In the genomic region with DNA sequence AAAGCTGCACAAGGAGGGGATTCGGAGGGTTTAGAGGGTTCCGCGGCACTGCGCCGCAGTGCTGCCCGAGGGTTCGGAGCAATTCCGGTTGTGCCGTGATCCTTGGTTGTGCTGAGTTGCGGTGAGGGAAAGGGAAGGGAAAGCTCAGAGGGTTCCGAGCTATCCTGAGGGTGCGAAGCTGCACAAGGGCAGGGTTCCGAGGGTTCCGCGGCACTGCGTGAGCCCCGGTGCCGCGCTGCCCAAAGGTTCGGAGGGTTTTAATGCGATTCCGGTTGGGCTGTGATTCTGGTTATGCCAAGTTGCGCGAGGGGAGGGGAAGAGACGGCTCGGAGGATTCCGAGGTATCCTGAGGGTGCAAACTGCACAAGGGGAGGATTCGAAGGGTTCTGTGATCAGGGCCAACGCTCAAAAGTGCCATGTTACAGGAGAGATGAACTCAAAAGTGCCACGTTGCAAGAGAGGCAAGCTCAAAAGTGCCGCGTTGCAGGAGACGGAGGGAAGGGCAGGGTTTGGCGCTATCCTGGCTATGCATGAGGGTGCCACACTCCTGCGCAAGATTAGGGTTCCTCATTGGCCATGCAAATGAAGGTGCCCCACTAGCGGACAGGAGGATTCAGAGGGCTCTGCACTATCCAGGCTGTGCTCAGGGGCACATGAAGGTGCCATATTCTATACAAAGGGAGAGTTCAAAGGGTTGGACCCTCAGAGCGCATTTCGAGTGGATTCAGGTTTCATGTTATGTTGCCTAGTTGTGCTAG, we compare ENCODE assay signal across 8 mouse cellular contexts. TPM values are rescaled to one million over a fixed set of nuclear protein-coding genes. Genes with fewer than 3 reads are reported as not detected.
A peak's percentile ranks its signal among the peaks of the same experiment; 100 is the strongest.
DNase-seq lines count a peak whose midpoint lies in the region; ATAC-seq and TF ChIP-seq lines count a peak whose summit lies in the region.

No protein-coding gene starts in this region.

- peak overlapping the region; percentile 56 for H3K4me2 ChIP-seq in hindbrain, embryonic 15.5 days
- peak overlapping the region; percentile 61 for H3K4me2 ChIP-seq in midbrain, embryonic 11.5 days

- no peaks in the 10 kb centered on the region for H3K36me3 ChIP-seq in testis, adult 2 months (ENCODE audit: control insufficient read depth, insufficient read depth, low read length)
- peaks cover 40% of the 10 kb centered on the region for H3K36me3 ChIP-seq in hindbrain, embryonic 15.5 days
- peaks cover 5% of the 10 kb centered on the region; the same call in 1 of the 2 replicates for H3K36me3 ChIP-seq in midbrain, embryonic 11.5 days (ENCODE audit: control insufficient read depth, insufficient read depth, low read length)

- no peak for TF ChIP-seq CTCF in testis, adult 2 months (IDR thresholded peaks at IDR 0.05; ENCODE audit: control insufficient read depth, insufficient read depth, insufficient replicate concordance, low read depth, low read length)

- 51% methylated on average over 38 of the region's 38 CpGs for WGBS in hindbrain, embryonic 15.5 days
- 48% methylated on average over 38 of the region's 38 CpGs for WGBS in midbrain, embryonic 11.5 days

- H3K4me1 ChIP-seq in testis, adult 2 months (ENCODE audit: control insufficient read depth, insufficient read depth, low read length), result peaks cover 7% of the 10 kb centered on the region
- H3K4me1 ChIP-seq in hindbrain, embryonic 15.5 days (replicated peaks), result 0 out of 2 replicates have a peak, but pooled peaks cover 8% of the 10 kb centered on the region
- H3K4me1 ChIP-seq in midbrain, embryonic 11.5 days (ENCODE audit: control insufficient read depth, insufficient read depth, low read length), result no peaks in the 10 kb centered on the region

- ATAC-seq in hindbrain, embryonic 15.5 days (ENCODE audit: low FRiP score, low read depth), result peak; percentile 52; the same call in 1 of the 2 replicates
- peak; percentile 39 for ATAC-seq in midbrain, embryonic 11.5 days (ENCODE audit: low FRiP score)

- peak; percentile 48 for DNase-seq in adrenal gland, adult 2 months
- no peak for DNase-seq in adrenal gland, adult 18-20 months (ENCODE audit: low spot score in 2 of 2)
- DNase-seq in testis, postnatal 10 days (ENCODE audit: low spot score), result no peak
- no peak for DNase-seq in midbrain, embryonic 11.5 days (ENCODE audit: low spot score, missing footprints)
- no peak for DNase-seq in spleen, adult 12 weeks (ENCODE audit: low spot score)
- DNase-seq in spleen, postnatal 14 days (ENCODE audit: low spot score in 2 of 2), result no peak

- H3K9ac ChIP-seq in hindbrain, embryonic 15.5 days, result peak overlapping the region; percentile 44
- H3K9ac ChIP-seq in midbrain, embryonic 11.5 days (ENCODE audit: low read length), result peak overlapping the region; percentile 56

- H3K9me3 ChIP-seq in hindbrain, embryonic 15.5 days, result peaks cover 5% of the 10 kb centered on the region; the same call in 1 of the 2 replicates
- peaks cover 3% of the 10 kb centered on the region; the same call in 1 of the 2 replicates for H3K9me3 ChIP-seq in midbrain, embryonic 11.5 days (ENCODE audit: control insufficient read depth, low read length)

- peak overlapping the region; percentile 70 for H3K4me3 ChIP-seq in testis, adult 2 months (ENCODE audit: control insufficient read depth, low read depth, low read length)
- peak overlapping the region; percentile 38 for H3K4me3 ChIP-seq in hindbrain, embryonic 15.5 days
- peak overlapping the region; percentile 39 for H3K4me3 ChIP-seq in midbrain, embryonic 11.5 days (ENCODE audit: low read depth, low read length)

- H3K27ac ChIP-seq in testis, adult 2 months (ENCODE audit: control insufficient read depth, insufficient read depth, low read depth, low read length), result no peak overlapping the region
- H3K27ac ChIP-seq in hindbrain, embryonic 15.5 days (replicated peaks), result 0 out of 2 replicates have a peak overlapping the region, but pooled peaks have one; percentile 3
- no peak overlapping the region for H3K27ac ChIP-seq in midbrain, embryonic 11.5 days (ENCODE audit: low read depth, low read length)

- TF ChIP-seq POLR2A in testis, adult 2 months (IDR thresholded peaks at IDR 0.05; ENCODE audit: control insufficient read depth, low read depth, low read length), result no peak

- H3K27me3 ChIP-seq in testis, adult 2 months (ENCODE audit: control insufficient read depth, insufficient read depth, low read length), result no peaks in the 10 kb centered on the region
- H3K27me3 ChIP-seq in hindbrain, embryonic 15.5 days, result no peaks in the 10 kb centered on the region
- H3K27me3 ChIP-seq in midbrain, embryonic 11.5 days (ENCODE audit: control insufficient read depth, insufficient read depth, low read length), result no peaks in the 10 kb centered on the region

RNA-seq across cellular contexts. Expression of a gene that starts 27.1 kb away (rescaled TPM):
- total RNA-seq in adrenal gland, adult 2 months (2021), result 10 to 100 TPM; 66.8 to 74.7 TPM
- polyA plus RNA-seq in adrenal gland, adult 2 months (2012; rRNA removed), result 21.9 and 23.2 TPM in 2 replicates
- 10 to 100 TPM; 55.8 to 67.8 TPM for total RNA-seq in adrenal gland, adult 18-20 months (2021)
- 3.8 and 4.8 TPM in 2 replicates for polyA plus RNA-seq in testis, adult 2 months (2012; rRNA removed)
- polyA plus RNA-seq in hindbrain, embryonic 15.5 days (2015; fragmentation: Nextera tagmentation; extraction: Ambion mirVana), result 9.1 and 10.2 TPM in 2 replicates
- polyA plus RNA-seq in midbrain, embryonic 11.5 days (2014; fragmentation: Nextera tagmentation; extraction: Ambion mirVana), result 13.3 and 14.9 TPM in 2 replicates
